Mouse (Mus musculus) urinary bladder, postnatal 36 days (tissue): ENCODE data around the gene Fam126a.
"Not testable (repeated sequence)": the region's sequence is repeated elsewhere in the genome, so short reads cannot be mapped to it uniquely, and the experiment has no call there.

Source experiments
- DNase-seq, 2 experiments: peaks; one replicate each; pipeline ENCODE4 v3.0.0; 2022; ENCODE audit warnings: low spot score in 2 of 2, mixed read lengths in 1 of 2

The Fam126a gene

DNA sequence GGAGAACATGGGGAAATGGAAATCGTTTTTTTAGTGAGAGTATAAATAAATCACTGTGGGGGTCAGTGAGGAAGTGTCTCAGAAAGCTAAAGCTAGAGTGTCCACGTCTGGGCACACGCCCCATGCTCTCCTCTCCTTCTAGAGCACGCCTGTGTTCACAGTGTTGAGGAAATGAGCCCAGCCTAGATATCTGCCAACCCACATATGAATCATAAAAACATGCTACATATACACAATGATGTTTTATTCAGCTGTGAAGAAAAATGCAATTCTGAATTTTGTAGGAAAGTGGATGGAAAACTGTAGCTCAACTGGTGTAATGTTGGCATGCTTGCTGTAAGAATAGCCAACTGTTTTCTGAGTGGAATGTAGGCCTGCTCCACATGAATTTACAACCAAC, 130.3 kb downstream of the Fam126a start:
- DNase-seq, result no peak

DNA sequence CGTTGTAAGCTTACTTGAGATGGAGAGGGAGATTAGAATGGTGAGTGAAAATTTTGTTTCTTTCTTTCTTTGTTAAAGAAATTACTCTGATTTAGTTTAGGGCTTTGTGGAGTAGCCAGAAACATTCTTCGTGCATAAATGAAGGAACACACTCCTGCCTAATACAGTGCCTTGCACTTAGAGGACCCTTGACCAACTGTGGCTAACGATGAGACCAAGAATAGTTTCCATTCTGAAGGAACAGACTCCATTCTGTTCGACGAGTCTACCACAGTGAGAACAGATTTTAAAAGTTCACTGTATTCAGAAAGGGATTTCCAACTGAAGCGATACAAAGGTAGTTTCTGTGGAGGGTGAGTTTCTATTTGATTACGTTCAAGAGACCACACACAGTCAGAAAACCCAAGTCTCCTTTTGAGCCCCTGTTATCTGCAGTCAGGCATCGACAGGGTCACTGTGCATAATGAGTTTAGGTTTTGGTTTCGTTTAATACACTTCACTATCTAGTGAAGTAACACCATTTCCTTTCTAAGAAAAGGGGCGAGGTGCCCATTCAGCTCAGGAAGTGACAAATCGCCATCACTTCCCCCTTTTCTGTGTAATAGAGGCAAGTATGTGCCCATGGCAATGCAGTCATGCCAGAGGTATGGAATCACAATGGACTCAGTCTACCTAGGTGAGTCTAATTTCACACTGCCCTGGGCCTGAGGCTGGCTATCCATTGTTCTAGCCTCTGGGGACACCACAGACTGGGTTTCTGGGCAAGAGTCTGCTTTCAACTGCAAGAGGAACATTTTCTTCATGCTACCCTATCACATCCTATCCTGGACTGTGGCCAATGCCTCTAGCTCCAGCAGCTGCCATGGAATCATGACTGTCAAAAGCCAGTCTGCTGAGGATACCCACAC, 136.4 kb downstream of the Fam126a start:
- DNase-seq, result peak in 1 of 2 experiments; percentile 23

DNA sequence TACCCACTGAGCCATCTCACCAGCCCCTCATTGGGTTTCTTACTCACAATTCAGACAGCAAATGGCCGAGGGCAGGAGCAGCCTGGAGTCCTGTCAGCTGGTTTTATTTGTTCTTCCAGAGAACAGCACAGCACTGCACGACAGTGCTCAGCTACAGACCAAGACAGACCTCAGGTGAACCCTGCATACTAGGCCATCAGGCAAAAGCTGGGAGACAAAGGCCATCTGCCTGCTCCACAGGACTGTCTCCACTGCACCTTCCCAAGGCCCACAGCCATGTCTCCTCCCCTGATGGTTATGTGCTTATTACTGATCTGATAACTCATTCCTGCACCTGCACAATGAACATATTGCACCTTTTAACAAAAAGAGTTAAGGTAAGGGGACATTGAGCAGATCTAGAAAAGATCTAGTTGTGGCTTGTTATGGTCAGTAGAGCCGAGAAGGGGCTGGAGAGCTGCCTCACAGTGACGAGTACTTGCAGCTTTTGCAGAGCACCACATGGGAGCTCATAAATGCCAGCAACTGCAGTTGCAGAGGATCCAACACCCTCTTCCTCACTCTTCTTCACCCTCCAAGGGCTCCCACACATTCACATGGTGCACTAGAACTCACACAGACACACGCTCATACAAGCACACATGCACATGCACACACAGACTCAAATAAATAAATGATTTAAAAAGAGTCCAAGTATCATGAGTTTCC, 137.2 kb downstream of the Fam126a start:
- no peak for DNase-seq

DNA sequence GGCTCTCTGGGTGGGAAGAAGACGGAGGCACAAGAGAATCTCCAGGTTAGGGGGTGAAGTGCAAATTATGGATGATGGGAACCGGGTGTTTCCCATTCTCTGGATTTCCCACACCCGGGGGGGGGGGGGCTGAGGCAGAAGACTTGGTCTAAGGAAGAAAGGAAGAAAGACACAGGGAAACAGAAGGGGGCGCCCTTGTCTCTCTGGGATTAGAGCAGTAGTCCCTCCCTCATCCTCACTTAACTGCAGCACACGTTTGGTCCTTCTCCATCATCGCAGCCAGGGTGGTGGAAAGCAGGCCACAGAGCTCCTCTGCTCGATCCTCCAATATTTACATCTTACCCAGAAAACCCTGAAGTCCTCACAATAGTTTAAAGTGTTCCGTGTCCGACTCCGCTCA, 139.8 kb downstream of the Fam126a start:
- peak; percentile 42 to 65 for DNase-seq

DNA sequence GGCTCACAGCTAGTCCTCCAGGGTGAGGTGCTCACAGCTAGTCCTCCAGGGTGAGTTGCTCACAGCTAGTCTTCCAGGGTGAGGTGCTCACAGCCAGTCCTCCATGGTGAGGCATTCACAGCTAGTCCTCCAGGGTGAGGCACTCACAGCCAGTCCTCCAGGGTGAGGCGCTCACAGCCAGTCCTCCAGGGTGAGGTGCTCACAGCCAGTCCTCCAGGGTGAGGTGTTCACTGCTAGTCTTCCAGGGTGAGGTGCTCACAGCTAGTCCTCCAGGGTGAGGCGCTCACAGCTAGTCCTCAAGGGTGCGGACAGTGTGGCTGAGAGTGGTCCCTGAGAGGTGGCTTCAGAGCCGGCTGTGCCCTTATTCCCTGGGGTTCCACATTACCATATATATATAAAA, 141.0 kb downstream of the Fam126a start:
- no peak for DNase-seq

DNA sequence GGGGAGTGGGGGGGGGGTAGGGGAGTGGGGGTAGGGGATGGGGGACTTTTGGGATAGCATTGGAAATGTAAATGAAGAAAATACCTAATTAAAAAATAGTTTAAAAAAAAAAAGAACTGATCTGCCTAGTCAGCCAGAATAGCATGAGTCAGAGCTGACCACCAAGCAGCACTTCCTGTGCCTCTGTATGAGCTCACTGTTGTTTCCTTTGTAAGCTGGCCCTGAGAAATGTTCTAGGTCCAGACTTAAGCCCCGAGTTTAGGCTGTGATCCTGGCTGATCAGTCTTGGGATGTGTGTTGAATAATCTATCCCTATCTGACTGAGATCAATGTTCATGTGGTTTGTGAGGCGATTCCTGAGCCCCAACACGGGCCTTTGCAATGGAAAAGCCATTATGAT, 143.4 kb downstream of the Fam126a start:
- DNase-seq, result no peak

DNA sequence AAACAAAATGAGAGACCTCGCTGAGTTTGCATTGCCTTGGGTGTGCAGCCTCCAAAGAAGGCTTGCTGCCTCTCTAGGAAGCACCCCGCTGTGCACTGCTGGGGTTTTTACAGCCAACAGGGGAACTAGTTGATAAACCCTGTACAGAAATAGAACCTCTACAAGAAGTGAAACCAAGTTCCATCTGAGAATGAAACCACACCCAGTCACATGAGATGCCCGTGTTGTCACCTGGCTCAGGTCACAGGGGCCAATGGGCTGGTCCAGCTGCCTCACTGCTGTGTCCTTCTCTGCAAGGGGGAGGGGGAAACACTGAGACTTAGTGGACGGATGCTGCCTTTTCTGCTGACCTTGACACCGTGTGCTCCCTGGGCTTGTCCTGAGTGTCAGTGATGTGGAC, 156.0 kb downstream of the Fam126a start:
- no peak for DNase-seq

DNA sequence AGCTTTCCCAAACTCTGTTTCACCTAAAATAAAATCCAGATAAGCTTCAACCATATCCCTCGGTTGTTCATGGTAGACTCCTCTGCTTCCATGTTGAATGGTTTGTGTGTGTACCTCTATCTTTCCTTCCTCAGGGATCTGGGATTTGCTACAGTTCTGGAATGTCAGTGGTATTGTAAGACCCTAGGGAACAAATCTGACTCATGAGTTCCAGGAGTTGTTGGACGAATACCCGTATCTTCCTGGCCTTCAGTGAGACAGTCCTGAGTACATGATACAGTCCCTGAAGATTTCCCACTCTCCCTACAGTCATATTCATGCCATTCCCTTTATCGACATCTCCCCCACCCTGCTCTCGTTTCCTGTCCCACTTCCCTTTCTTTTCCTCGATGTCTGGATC, 157.9 kb downstream of the Fam126a start:
- no peak for DNase-seq

DNA sequence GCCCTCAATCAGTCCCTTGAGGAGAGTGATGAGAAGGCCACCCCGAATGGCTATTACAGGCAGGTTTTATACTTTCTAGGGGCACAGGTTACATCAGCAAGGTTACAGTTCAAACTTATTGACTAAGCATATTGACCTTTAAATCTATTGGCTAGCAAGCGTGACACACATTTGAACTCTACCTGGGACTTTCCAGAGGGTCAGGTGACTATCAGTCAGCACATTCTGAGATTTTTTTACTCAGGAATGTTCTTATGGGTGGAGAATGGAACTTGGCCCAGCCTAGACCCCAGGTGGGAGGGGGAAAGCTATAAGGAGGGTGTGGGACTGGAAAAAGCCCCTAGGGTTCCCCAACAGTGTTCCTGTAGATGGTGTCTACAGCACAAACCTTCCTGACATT, 159.2 kb downstream of the Fam126a start:
- DNase-seq, result not testable (repeated sequence)

DNA sequence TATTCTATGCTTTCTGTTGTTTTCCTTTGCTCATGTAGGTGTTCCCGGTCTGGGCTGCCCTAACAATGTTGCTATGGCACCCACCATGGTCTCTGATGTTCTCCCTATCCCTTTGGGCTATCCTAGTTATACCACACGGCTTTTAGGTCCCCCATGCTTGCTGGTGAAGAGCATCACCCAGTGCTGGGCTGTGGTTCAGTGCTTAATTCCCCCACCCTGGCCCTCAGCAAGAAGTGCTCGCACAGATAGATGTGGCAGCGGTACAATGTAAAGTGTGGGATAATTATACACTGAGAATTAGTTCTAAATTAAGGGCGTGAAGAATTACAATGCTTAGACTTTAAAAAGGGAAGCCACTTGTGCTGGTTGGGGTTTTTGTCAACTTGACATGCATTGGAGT, 164.5 kb downstream of the Fam126a start:
- no peak for DNase-seq
